Mouse (Mus musculus): ENCODE measurements at regions not wholly inside any gene's neighbourhood (a gene's known extent, or its start where the extent isn't known, plus 50 kb on each side); places are given as distances from the start of the nearest gene placed in this dataset.

DNA sequence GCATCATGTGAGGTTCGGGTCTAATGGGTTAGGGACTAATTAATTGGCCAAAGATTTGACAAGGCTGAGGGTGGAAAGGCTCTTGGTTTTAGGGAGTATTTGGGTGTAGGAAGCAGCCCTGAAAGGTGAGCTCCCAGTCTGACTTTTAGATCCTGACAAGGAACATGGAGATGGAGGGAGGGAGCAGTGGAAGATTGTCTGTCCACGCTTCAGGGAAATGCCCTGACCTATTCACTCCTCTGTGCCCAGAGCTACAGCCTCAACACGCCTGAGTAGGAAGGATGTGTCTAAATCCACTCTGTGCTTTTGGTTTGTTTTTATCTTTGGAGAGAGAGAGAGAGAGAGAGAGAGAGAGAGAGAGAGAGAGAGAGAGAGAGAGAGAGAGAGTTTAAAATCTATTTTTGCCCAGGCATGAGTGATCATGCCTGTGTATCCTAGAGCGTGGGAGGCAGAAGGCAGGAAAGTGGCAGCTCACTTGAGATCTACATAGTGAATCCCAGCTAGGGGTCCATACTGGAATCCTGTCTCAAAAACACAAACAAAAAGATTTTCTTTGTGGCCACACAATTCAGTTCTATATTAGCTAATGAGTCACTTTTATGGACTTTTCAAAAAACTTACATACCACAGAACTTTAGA, 511.5 kb upstream of the Tbl1xr1 start:
- TF ChIP-seq CTCF (IDR thresholded peaks at IDR 0.05; ENCODE audit: low read depth, low read length) = no peak
- no peak for TF ChIP-seq POLR2A (IDR thresholded peaks at IDR 0.05; ENCODE audit: extremely low read depth, insufficient read depth, low read length)
